Mouse (Mus musculus) bone marrow, adult 2 months (tissue): ENCODE results near the gene Zfp866.

Experiments
- CTCF ChIP-seq: fragments of 200-500 bp; IDR thresholded peaks from 2 replicates; pipeline ENCODE4 v1.5.1; 2011; ENCODE audit warnings: low read length, control low read depth; ENCODE audit not compliant: control insufficient read depth, insufficient read depth
- POLR2A ChIP-seq: fragments of 200-500 bp; IDR thresholded peaks from 2 replicates; pipeline ENCODE4 v1.6.1; 2011; ENCODE audit warnings: low read depth, mild to moderate bottlenecking, control low read depth, low read length, borderline replicate concordance; ENCODE audit not compliant: control insufficient read depth

GRCm38 (mm10) chr8:69790364-69790763, 614 bp downstream of the Zfp866 start:
- TF ChIP-seq CTCF (no peak), POLR2A (no peak)
